Mouse (Mus musculus): ENCODE measurements around the gene Ralgapb. TPM values are rescaled to one million over a fixed set of nuclear protein-coding genes. Genes with fewer than 3 reads are reported as not detected.
A peak's percentile ranks its signal among the peaks of the same experiment; 100 is the strongest.

Ralgapb gene
- total RNA-seq (2014; rRNA removed) (44.9 and 66.1 TPM in 2 replicates), polyA plus RNA-seq (2015; fragmentation: Nextera tagmentation; extraction: Ambion mirVana) (16.3 and 17.8 TPM in 2 replicates)

GRCm38 (mm10) chr2:158409595-158410021 is at the start of gene Ralgapb:
Gene Ralgapb, plus strand, starts transcription at chr2:158409848.
- DNase-seq (ENCODE audit: low spot score) (peak; percentile 99), ATAC-seq (peak; percentile 91)
- peak within 1 kb of the TSS; percentile 93 for H3K4me3 ChIP-seq (ENCODE audit: low read length)
- H3K4me1 ChIP-seq (ENCODE audit: insufficient read depth, low read length), result 0 out of 2 replicates have a peak, but pooled peaks cover 4% of the 10 kb centered on the region
- no peaks in the 10 kb centered on the region for H3K9me3 ChIP-seq (ENCODE audit: low read length)
- peak within 1 kb of the TSS; percentile 88 for H3K4me2 ChIP-seq (ENCODE audit: low read depth, low read length)
- H3K27me3 ChIP-seq (ENCODE audit: insufficient read depth, low read length), result no peaks in the 10 kb centered on the region
- WGBS, result under 1% methylated on average over 46 of the region's 46 CpGs
- TF ChIP-seq CTCF (IDR thresholded peaks at IDR 0.05; ENCODE audit: low read depth), result peak; percentile 73
- H3K36me3 ChIP-seq (ENCODE audit: insufficient read depth, low read length), result no peaks in the 10 kb centered on the region
- H3K9ac ChIP-seq (replicated peaks; ENCODE audit: low read length), result peak within 1 kb of the TSS; percentile 78
- H3K27ac ChIP-seq, result peak within 1 kb of the TSS; percentile 78

- peak overlapping the region; percentile 81 for H3K9ac ChIP-seq (replicated peaks; ENCODE audit: low read length)
- H3K27me3 ChIP-seq (ENCODE audit: insufficient read depth, low read length), result no peaks in the 10 kb centered on the region
- no peaks in the 10 kb centered on the region for H3K9me3 ChIP-seq (ENCODE audit: low read length)
- peaks cover 31% of the 10 kb centered on the region for H3K36me3 ChIP-seq (ENCODE audit: insufficient read depth, low read length)
- WGBS, result under 1% methylated on average over 41 of the region's 41 CpGs
- peak; percentile 83 for TF ChIP-seq CTCF (IDR thresholded peaks at IDR 0.05; ENCODE audit: low read depth)
- H3K27ac ChIP-seq, result peak overlapping the region; percentile 78
- peak overlapping the region; percentile 84 for H3K4me2 ChIP-seq (ENCODE audit: low read depth, low read length)
- peak; percentile 94 for ATAC-seq
- no peaks in the 10 kb centered on the region for H3K4me1 ChIP-seq (ENCODE audit: insufficient read depth, low read length)
- H3K4me3 ChIP-seq (ENCODE audit: low read length), result peak overlapping the region; percentile 71
- peak; percentile 96 for DNase-seq (ENCODE audit: low spot score)
Measured at GRCm38 (mm10) chr2:158360873-158361677, 48.6 kb upstream of the Ralgapb start.

GRCm38 (mm10) chr2:158361678-158362320 is 47.8 kb upstream of the Ralgapb start:
- Histone ChIP-seq H3K9ac (replicated peaks; ENCODE audit: low read length) (no peak overlapping the region; the same call in 1 of the 2 replicates), H3K27ac (peak overlapping the region; percentile 48; the same call in 1 of the 2 replicates), H3K4me2 (ENCODE audit: low read depth, low read length) (peak overlapping the region; percentile 84; the same call in 1 of the 2 replicates), H3K9me3 (ENCODE audit: low read length) (no peaks in the 10 kb centered on the region), H3K27me3 (ENCODE audit: insufficient read depth, low read length) (no peaks in the 10 kb centered on the region), H3K36me3 (ENCODE audit: insufficient read depth, low read length) (peaks cover 24% of the 10 kb centered on the region), H3K4me3 (ENCODE audit: low read length) (no peak overlapping the region), H3K4me1 (ENCODE audit: insufficient read depth, low read length) (no peaks in the 10 kb centered on the region)
- WGBS, result 38% methylated on average over 8 of the region's 8 CpGs
- TF ChIP-seq CTCF (IDR thresholded peaks at IDR 0.05; ENCODE audit: low read depth), result peak; percentile 52
- ATAC-seq (peak; percentile 71), DNase-seq (ENCODE audit: low spot score) (no peak)

- Histone ChIP-seq H3K4me3 (ENCODE audit: low read length) (no peak overlapping the region), H3K4me1 (ENCODE audit: insufficient read depth, low read length) (no peaks in the 10 kb centered on the region), H3K4me2 (ENCODE audit: low read depth, low read length) (no peak overlapping the region), H3K27ac (no peak overlapping the region), H3K27me3 (ENCODE audit: insufficient read depth, low read length) (no peaks in the 10 kb centered on the region), H3K36me3 (ENCODE audit: insufficient read depth, low read length) (peaks cover 4% of the 10 kb centered on the region), H3K9me3 (ENCODE audit: low read length) (no peaks in the 10 kb centered on the region), H3K9ac (replicated peaks; ENCODE audit: low read length) (no peak overlapping the region)
- DNase-seq (ENCODE audit: low spot score) (no peak), ATAC-seq (no peak)
- no peak for TF ChIP-seq CTCF (IDR thresholded peaks at IDR 0.05; ENCODE audit: low read depth)
- 86% methylated on average over 4 of the region's 4 CpGs for WGBS
Measured at GRCm38 (mm10) chr2:158364175-158364574, 45.5 kb upstream of the Ralgapb start.

- DNase-seq (ENCODE audit: low spot score), result no peak
Measured at GRCm38 (mm10) chr2:158365099-158365850, 44.4 kb upstream of the Ralgapb start.

GRCm38 (mm10) chr2:158367654-158368053 is 42.0 kb upstream of the Ralgapb start:
- WGBS, result 89% methylated on average over 5 of the region's 5 CpGs
- H3K9ac ChIP-seq (replicated peaks; ENCODE audit: low read length), result no peak overlapping the region
- no peaks in the 10 kb centered on the region for H3K27me3 ChIP-seq (ENCODE audit: insufficient read depth, low read length)
- no peak for TF ChIP-seq CTCF (IDR thresholded peaks at IDR 0.05; ENCODE audit: low read depth)
- H3K27ac ChIP-seq, result no peak overlapping the region
- no peaks in the 10 kb centered on the region for H3K4me1 ChIP-seq (ENCODE audit: insufficient read depth, low read length)
- no peaks in the 10 kb centered on the region for H3K9me3 ChIP-seq (ENCODE audit: low read length)
- H3K4me3 ChIP-seq (ENCODE audit: low read length), result no peak overlapping the region
- H3K4me2 ChIP-seq (ENCODE audit: low read depth, low read length), result no peak overlapping the region
- no peaks in the 10 kb centered on the region for H3K36me3 ChIP-seq (ENCODE audit: insufficient read depth, low read length)
- no peak for DNase-seq (ENCODE audit: low spot score)
- no peak for ATAC-seq

More at GRCm38 (mm10) chr2:158365099-158365850, 44.4 kb upstream of the Ralgapb start:
- no peak overlapping the region for H3K4me3 ChIP-seq (ENCODE audit: low read length)
- ATAC-seq, result no peak
- H3K27me3 ChIP-seq (ENCODE audit: insufficient read depth, low read length), result no peaks in the 10 kb centered on the region
- no peaks in the 10 kb centered on the region for H3K36me3 ChIP-seq (ENCODE audit: insufficient read depth, low read length)
- H3K27ac ChIP-seq, result no peak overlapping the region
- H3K4me2 ChIP-seq (ENCODE audit: low read depth, low read length), result no peak overlapping the region
- H3K4me1 ChIP-seq (ENCODE audit: insufficient read depth, low read length), result no peaks in the 10 kb centered on the region
- H3K9me3 ChIP-seq (ENCODE audit: low read length), result no peaks in the 10 kb centered on the region
- no peak for TF ChIP-seq CTCF (IDR thresholded peaks at IDR 0.05; ENCODE audit: low read depth)
- no peak overlapping the region for H3K9ac ChIP-seq (replicated peaks; ENCODE audit: low read length)
- WGBS, result 69% methylated on average over 12 of the region's 12 CpGs
